Mouse (Mus musculus) small intestine, adult 2 months (tissue): Measurements from ENCODE around the gene Wdr59. TPM values are rescaled to one million over a fixed set of nuclear protein-coding genes. Genes with fewer than 3 reads are reported as not detected.
A peak's percentile ranks its signal among the peaks of the same experiment; 100 is the strongest.

ENCODE experiments used
- H3K27ac ChIP-seq: fragments of 200-500 bp; 2 replicates; pipeline ENCODE4 v1.5.1; 2012; ENCODE audit warnings: low read depth, low read length, control low read depth, inconsistent platforms; ENCODE audit not compliant: insufficient read depth
- H3K27me3 ChIP-seq: fragments of 200-500 bp; 2 replicates; pipeline ENCODE4 v1.6.1; 2012; ENCODE audit warnings: mild to moderate bottlenecking, moderate library complexity, low read length, inconsistent platforms; ENCODE audit not compliant: control insufficient read depth, insufficient read depth
- H3K36me3 ChIP-seq: fragments of 200-500 bp; 2 replicates; pipeline ENCODE4 v1.6.1; 2012; ENCODE audit warnings: mild to moderate bottlenecking, low read length, control low read depth, inconsistent platforms; ENCODE audit not compliant: control insufficient read depth, insufficient read depth
- H3K4me1 ChIP-seq: fragments of 200-500 bp; 2 replicates; pipeline ENCODE4 v1.6.1; 2012; ENCODE audit warnings: low read length, inconsistent platforms, mixed read lengths; ENCODE audit not compliant: control insufficient read depth, insufficient read depth, insufficient read length
- H3K4me3 ChIP-seq: fragments of 200-500 bp; 2 replicates; pipeline ENCODE4 v1.5.1; 2012; ENCODE audit warnings: low read depth, mild to moderate bottlenecking, control low read depth, inconsistent platforms, low read length, moderate library complexity
- CTCF ChIP-seq: fragments of 200-500 bp; IDR thresholded peaks from 2 replicates; pipeline ENCODE4 v1.5.1; 2012; ENCODE audit warnings: low read depth, mild to moderate bottlenecking, control low read depth, inconsistent platforms, low read length, moderate library complexity, mixed read lengths; ENCODE audit not compliant: insufficient replicate concordance, insufficient read length; ENCODE audit errors: extremely low read depth
- POLR2A ChIP-seq: fragments of 200-500 bp; IDR thresholded peaks from 2 replicates; pipeline ENCODE4 v1.6.1; 2012; ENCODE audit warnings: low read depth, mild to moderate bottlenecking, control low read depth, inconsistent platforms, low read length, moderate library complexity
- WGBS: fragments of 180-500 bp; shearing (Covaris S2); methylation state at CpG from one replicate; pipeline ENCODE4 v1.1.7; 2018; 5-methylcytosine and 5-hydroxymethylcytosine counted together
- polyA plus RNA-seq: library from polyadenylated mRNA; depleted of rRNA; stranded (reverse); fragments of >200 nt; gene quantifications from 2 replicates; pipeline ENCODE4 v1.2.3, GENCODE M21; 2012; rRNA removed

The Wdr59 gene
- 2.1 and 2.2 TPM in 2 replicates for polyA plus RNA-seq

DNA sequence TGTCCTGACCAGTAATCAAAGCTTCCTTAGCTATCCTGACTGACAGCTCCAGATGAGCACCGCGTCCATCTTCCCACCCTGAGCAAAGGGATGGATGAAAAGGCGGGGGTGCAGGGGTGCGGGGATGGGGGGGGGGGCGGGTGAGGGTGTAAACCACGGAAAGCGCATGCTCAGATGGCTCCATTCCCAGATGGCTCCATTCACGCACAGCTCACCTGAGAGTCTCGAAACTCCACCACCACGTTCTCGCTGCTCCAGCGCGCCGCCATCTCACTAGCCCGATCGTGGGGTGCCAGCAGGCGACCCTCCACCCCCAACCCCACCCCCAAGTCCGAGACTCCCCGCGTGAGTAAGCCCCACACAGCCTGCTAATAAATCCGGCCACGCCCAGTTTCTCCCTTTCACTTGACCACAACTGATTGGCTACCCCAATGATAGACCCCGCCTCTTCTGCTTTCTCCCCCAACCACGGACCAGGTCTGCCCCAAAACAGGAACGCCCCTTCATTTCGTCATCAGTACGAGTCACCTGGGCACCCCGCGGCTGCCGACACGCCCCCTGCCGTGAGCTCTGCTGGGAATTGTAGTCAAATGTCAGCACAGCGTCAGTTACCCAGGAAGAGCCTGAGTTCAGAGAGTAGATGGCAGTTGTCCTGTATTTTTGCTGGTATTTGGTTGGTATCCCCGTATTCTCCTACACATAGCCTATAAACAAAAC lies at the start of gene Wdr59:
Gene Wdr59, minus strand, starts transcription at position 380 of the 717 bp plus-strand sequence.
- under 1% methylated on average over 34 of the region's 34 CpGs for whole genome bisulfite sequencing

DNA sequence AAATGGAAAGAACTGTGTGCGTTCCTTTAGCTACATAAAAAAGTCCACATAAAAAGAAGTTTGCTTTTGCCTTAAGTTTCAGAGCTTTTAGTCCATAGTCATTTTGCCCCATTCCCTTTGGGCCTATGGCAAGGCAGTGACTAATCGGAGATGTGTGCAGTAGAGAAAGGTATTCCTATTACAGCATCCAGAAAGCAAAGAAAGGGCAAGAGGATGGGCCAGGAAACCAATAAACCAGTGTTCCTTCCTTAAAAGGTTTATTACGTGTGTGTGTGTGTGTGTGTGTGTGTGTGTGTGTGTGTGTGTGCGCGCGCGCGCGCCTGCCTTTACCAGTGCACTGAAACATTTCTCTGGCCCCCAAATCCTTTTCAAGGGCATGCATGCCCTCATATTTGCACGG lies 49.8 kb upstream of the Wdr59 start:
- Histone ChIP-seq H3K4me1 (peaks cover 8% of the 10 kb centered on the region; the same call in 1 of the 2 replicates), H3K27me3 (no peaks in the 10 kb centered on the region), H3K36me3 (no peaks in the 10 kb centered on the region), H3K27ac (no peak overlapping the region), H3K4me3 (no peak overlapping the region)
- no peak for TF ChIP-seq POLR2A
- no peak for TF ChIP-seq CTCF
- 80% methylated on average over 10 of the region's 10 CpGs for WGBS

More for the DNA sequence above, at the start of gene Wdr59:
- TF ChIP-seq CTCF (no peak), POLR2A (no peak)
- Histone ChIP-seq H3K4me1 (peaks cover 2% of the 10 kb centered on the region; the same call in 1 of the 2 replicates), H3K4me3 (peak within 1 kb of the TSS; percentile 84), H3K27ac (no peak within 1 kb of the TSS), H3K36me3 (no peaks in the 10 kb centered on the region), H3K27me3 (no peaks in the 10 kb centered on the region)

DNA sequence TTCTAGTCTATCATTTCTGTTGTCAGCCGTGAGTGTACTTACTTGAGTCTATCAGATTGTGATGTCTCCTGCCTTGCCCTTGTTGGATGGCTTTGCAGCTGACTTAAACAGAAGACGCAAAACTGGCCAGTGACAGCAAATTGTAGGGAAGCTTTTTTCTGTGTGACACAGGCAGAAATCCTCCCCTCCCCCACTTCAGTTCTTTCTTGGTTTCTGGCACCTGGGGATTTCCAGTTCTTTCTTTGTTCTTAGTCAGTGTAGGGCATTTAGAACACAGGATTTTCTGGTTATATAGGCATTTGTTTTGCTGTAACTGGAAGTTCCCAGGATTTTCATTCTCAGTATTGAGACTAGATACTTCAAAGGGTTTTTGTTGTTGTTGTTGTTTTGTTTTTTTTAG lies 48.5 kb upstream of the Wdr59 start:
- Histone ChIP-seq H3K4me1 (peaks cover 10% of the 10 kb centered on the region; the same call in 1 of the 2 replicates), H3K27ac (no peak overlapping the region), H3K4me3 (no peak overlapping the region), H3K36me3 (no peaks in the 10 kb centered on the region), H3K27me3 (no peaks in the 10 kb centered on the region)
- no peak for TF ChIP-seq CTCF
- no peak for TF ChIP-seq POLR2A
- WGBS, result 82% methylated on average over 2 of the region's 2 CpGs

GRCm38 (mm10) chr8:111569926-111570325 lies 48.0 kb upstream of the Wdr59 start:
- Histone ChIP-seq H3K36me3 (no peaks in the 10 kb centered on the region), H3K4me3 (no peak overlapping the region), H3K27ac (no peak overlapping the region), H3K4me1 (peaks cover 10% of the 10 kb centered on the region; the same call in 1 of the 2 replicates), H3K27me3 (no peaks in the 10 kb centered on the region)
- TF ChIP-seq POLR2A (no peak), CTCF (no peak)
- WGBS, result 85% methylated on average over 4 of the region's 4 CpGs

DNA sequence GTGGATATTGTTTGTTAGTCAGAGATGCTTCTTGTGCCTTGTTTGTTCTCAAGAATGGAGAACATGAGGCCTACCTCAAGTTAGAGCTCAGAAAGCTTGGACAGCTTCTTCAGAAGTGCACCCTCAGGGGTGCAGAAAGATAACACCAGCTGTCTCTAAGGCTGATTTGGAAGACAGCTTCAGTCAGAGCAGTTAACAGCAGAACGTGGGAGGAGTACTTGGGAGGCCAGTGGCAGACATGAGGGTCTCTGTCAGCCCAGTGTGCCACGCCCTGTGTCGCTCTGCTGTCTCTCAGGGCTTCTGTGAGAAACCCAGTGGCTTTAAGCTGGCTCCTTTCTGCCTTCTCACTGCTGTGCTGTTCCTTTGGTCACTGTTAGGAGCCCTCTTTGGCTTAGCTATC lies 46.1 kb upstream of the Wdr59 start:
- H3K4me3 ChIP-seq, result no peak overlapping the region
- H3K27me3 ChIP-seq, result no peaks in the 10 kb centered on the region
- H3K36me3 ChIP-seq, result no peaks in the 10 kb centered on the region
- 78% methylated on average over 3 of the region's 3 CpGs for WGBS
- H3K27ac ChIP-seq, result no peak overlapping the region
- TF ChIP-seq POLR2A (no peak), CTCF (no peak)
- peaks cover 10% of the 10 kb centered on the region; the same call in 1 of the 2 replicates for H3K4me1 ChIP-seq

DNA sequence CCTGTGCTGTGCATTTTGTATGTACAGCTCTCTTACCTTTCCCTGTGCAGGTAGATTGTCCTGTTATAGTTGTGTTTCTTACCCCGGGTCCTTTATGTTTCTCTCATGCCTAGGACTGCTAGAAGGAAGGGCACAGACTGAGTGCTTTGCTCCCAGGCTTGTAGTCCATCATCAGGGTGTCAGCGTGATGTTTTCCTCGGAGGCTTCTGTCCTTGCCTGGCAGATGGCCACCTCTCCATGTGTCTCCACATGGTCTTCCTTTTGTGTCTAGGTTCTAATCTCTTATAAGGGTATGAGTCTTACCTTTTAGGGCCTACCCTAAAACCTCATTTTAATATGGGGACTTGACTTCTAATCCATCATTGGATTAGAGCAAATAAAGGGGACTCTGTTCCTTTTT lies 45.7 kb upstream of the Wdr59 start:
- Histone ChIP-seq H3K27ac (no peak overlapping the region), H3K36me3 (no peaks in the 10 kb centered on the region), H3K4me3 (no peak overlapping the region), H3K4me1 (peaks cover 6% of the 10 kb centered on the region; the same call in 1 of the 2 replicates), H3K27me3 (no peaks in the 10 kb centered on the region)
- no peak for TF ChIP-seq POLR2A
- no peak for TF ChIP-seq CTCF
- 85% methylated on average over 3 of the region's 3 CpGs for WGBS

GRCm38 (mm10) chr8:111566326-111566725 lies 44.4 kb upstream of the Wdr59 start:
- H3K4me1 ChIP-seq, result peaks cover 2% of the 10 kb centered on the region; the same call in 1 of the 2 replicates
- TF ChIP-seq CTCF (no peak), POLR2A (no peak)
- no peaks in the 10 kb centered on the region for H3K36me3 ChIP-seq
- no peak overlapping the region for H3K27ac ChIP-seq
- 61% methylated on average over 9 of the region's 9 CpGs for WGBS
- H3K4me3 ChIP-seq, result no peak overlapping the region
- no peaks in the 10 kb centered on the region for H3K27me3 ChIP-seq

- Histone ChIP-seq H3K27me3 (no peaks in the 10 kb centered on the region), H3K4me1 (peaks cover 2% of the 10 kb centered on the region; the same call in 1 of the 2 replicates), H3K4me3 (no peak overlapping the region), H3K27ac (no peak overlapping the region), H3K36me3 (no peaks in the 10 kb centered on the region)
- TF ChIP-seq CTCF (no peak), POLR2A (no peak)
- WGBS, result 20% methylated on average over 5 of the region's 5 CpGs
Observed at GRCm38 (mm10) chr8:111565784-111566191, 43.9 kb upstream of the Wdr59 start.
